Mouse (Mus musculus) cortical plate, adult 2 months (tissue): ENCODE measurements around the gene Olfr372. TPM values are rescaled to one million over a fixed set of nuclear protein-coding genes. Genes with fewer than 3 reads are reported as not detected.
"Not testable (repeated sequence)": the region's sequence is repeated elsewhere in the genome, so short reads cannot be mapped to it uniquely, and the experiment has no call there.

Source experiments
- H3K27ac ChIP-seq: fragments of 200-500 bp; 2 replicates; pipeline ENCODE4 v1.5.1; 2012; ENCODE audit warnings: low read length, control low read depth, inconsistent platforms; ENCODE audit not compliant: insufficient read depth
- H3K4me1 ChIP-seq: fragments of 200-500 bp; 2 replicates; pipeline ENCODE4 v1.6.1; 2011; ENCODE audit warnings: low read length; ENCODE audit not compliant: control insufficient read depth, insufficient read depth
- H3K4me3 ChIP-seq: fragments of 200-500 bp; 2 replicates; pipeline ENCODE4 v1.5.1; 2011; ENCODE audit warnings: mild to moderate bottlenecking, low read length, control low read depth; ENCODE audit not compliant: insufficient read depth
- CTCF ChIP-seq: fragments of 200-500 bp; IDR thresholded peaks from 2 replicates; pipeline ENCODE4 v1.5.1; 2011; ENCODE audit warnings: mild to moderate bottlenecking, control low read depth, low read length; ENCODE audit not compliant: insufficient read depth; ENCODE audit errors: extremely low read depth
- POLR2A ChIP-seq: fragments of 200-500 bp; IDR thresholded peaks from 2 replicates; pipeline ENCODE4 v1.6.1; 2011; ENCODE audit warnings: mild to moderate bottlenecking, low read length, control low read depth; ENCODE audit not compliant: insufficient read depth; ENCODE audit errors: extremely low read depth
- polyA plus RNA-seq: library from polyadenylated mRNA; depleted of rRNA; stranded (reverse); fragments of >200 nt; gene quantifications from 2 replicates; pipeline ENCODE4 v1.2.3, GENCODE M21; 2012

The Olfr372 gene
- polyA plus RNA-seq, 1 experiment, result not detected

DNA sequence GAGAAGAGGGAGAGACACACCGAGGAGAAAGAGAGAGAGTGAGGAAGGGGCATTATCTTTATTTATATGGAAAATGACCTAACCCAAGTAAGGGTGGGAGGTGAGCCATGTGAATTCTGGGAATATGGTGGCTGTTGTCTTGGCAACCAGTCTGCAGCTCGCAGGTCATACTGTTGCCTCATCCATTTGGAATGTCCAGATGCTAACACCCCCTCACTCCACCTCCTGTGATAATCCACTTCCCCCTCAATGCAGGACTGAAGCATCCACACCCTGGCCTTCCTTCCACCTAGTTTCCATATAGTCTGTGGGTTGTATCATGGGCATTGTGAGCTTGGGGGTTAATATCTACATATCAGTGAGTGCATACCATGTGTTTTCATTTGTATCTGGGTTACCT is 21.2 kb upstream of the Olfr372 start:
- Histone ChIP-seq H3K27ac (no peak overlapping the region), H3K4me3 (no peak overlapping the region), H3K4me1 (no peaks in the 10 kb centered on the region)
- no peak for TF ChIP-seq CTCF
- TF ChIP-seq POLR2A, result no peak

DNA sequence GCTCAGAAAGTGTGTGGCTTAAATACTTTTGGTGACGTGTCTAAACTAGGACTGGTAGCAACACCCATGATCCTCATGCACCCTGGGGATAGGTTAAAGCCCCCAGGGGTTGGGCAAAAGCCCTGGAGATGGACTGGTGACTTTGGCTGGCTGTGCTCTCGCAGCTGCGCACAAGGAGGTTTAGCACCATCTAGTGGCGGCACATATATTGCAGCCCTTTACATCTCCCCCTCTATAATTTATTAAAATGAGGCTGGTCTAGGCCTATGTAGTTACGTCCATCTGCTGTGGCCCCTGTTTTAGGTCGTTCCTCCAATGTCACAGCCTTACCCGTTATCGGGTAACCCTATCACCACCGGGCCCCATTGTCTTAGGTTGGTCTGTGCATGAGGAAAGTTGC is 16.1 kb upstream of the Olfr372 start:
- H3K27ac ChIP-seq, H3K4me3 ChIP-seq, H3K4me1 ChIP-seq: not testable (repeated sequence)

DNA sequence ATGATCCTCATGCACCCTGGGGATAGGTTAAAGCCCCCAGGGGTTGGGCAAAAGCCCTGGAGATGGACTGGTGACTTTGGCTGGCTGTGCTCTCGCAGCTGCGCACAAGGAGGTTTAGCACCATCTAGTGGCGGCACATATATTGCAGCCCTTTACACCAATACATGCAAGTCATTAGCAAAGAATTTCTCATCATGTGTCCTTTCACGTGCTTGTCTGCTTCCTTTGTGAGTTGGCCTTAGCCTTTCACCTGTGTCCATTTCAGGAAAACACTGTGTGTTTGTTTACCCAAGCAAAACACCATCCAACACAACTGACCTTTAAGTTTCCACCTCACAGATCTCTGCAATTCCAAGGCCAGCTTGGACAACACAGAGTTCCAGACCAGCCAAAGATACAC is 8.1 kb upstream of the Olfr372 start:
- not testable (repeated sequence) for H3K4me1 ChIP-seq, H3K4me3 ChIP-seq, H3K27ac ChIP-seq

DNA sequence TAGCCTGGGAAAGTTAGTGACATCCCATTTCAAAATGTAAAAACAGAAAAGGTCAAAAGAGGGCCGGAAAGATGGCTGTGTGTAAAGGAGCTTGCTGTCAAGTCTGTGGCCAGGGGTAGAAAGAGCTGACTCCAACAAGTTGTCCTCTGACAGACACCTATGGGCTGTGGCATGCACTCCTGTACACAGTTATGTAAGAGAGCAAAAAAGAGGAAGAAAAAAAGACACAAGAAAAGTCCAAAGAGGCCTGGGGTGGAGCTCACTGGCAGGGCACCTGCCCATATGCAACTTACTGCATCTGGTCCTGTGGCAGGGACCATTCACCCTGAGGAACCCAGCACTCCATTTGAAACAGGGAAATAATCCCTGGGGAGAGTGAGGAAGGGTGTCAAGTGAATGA is 1.5 kb downstream of the Olfr372 start:
- H3K27ac ChIP-seq, result no peak overlapping the region
- TF ChIP-seq CTCF (no peak), POLR2A (no peak)
- no peaks in the 10 kb centered on the region for H3K4me1 ChIP-seq
- H3K4me3 ChIP-seq, result no peak overlapping the region

DNA sequence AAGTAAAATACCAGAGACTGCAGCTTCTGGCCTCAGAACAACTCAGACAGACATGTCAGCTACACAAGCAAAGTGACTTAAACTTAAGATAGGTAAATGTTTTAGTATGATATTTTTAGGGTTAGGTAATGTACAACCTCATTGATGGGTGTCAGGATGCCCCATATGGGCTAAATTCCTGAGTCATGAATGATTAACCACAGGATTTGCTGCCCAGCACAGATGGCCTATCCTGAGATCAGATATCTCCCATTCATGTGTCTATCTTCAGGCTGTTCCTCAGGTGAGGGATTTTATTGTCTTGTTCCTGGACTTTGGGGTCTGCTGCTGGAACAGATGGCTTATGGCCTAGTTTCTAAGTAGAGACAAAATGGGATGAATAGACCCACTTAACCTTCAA is 13.6 kb downstream of the Olfr372 start:
- H3K4me3 ChIP-seq, H3K27ac ChIP-seq, H3K4me1 ChIP-seq: not testable (repeated sequence)

DNA sequence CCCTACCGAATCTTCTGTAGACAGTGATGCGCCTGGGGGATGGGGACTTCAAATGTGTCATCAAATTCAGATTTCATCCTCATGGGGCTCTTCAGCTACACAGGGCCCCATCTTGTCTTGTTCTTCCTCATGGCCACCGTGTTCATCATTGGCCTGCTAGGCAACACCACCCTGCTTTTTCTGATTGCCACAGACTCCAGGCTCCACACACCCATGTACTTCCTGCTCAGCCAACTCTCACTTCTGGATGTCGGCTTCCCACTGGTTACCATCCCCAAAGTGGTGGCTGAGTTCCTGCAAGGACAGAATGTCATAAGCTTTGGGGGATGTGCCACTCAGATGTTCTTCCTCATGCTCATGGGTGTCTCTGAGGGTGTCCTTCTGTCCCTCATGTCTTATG is 16.6 kb downstream of the Olfr372 start:
- not testable (repeated sequence) for H3K27ac ChIP-seq, H3K4me1 ChIP-seq, H3K4me3 ChIP-seq

DNA sequence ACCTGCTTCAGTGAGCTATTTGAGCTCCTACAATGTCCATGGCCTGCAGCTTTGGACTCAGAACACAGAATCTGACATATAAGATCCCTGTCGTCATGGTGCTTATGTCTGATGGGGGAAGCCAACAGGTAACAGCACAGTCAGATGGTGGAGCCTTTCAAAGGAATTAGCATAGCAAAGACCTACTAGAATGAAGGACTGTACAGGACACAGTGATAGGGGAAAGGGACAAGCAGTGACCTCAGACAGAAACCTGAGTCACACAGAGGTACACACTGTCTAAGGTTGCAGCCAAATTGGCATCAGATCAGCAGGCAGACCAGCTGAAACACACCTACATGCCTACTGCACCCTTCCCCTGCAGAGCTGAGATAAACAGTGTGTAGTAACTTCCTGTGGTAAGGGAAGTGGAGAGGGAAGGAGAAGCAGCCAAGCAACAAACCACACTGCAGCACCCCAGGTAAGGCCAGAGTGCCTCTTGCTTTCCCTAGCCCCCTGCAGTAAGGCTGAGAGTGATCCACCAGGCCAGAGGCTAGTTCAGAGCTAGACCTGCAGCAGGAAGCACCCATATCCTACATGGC is 25.9 kb downstream of the Olfr372 start:
- not testable (repeated sequence) for H3K4me3 ChIP-seq, H3K4me1 ChIP-seq, H3K27ac ChIP-seq

DNA sequence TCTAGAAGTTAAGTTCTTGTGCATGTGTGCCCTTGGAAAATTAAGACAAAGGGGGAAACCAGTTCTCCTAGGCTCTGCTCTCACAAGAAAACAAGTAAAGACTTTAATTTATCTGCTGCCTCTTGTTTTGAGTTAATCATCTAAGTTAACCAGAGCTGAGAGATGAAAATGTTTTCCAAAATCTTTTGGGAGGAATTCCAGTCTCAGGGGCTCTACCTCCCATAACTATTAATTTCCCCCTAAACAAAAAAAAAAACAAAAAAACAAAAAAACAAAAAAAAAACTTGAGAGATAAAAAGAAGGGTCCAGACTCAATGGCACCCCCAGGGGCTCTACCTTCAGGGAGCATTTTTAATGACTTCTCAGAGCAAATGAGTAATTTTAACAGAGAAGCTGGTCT is 41.9 kb downstream of the Olfr372 start, which contains the start of gene Olfr373:
Gene Olfr373, plus strand, starts transcription at position 301 of the 400 bp plus-strand sequence.
- not testable (repeated sequence) for H3K27ac ChIP-seq, H3K4me3 ChIP-seq, H3K4me1 ChIP-seq

DNA sequence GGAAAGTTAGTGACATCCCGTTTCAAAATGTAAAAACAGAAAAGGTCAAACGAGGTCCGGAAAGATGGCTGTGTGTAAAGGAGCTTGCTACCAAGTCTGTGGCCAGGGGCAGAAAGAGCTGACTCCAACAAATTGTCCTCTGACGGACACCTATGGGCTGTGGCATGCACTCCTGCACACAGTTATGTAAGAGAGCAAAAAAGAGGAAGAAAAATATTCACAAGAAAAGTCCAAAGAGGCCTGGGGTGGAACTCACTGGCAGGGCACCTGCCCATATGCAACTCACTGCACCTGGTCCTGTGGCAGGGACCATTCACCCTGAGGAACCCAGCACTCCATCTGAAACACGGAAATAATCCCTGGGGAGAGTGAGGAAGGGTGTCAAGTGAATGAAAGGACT is 43.7 kb downstream of the Olfr372 start:
- H3K27ac ChIP-seq, result no peak overlapping the region
- TF ChIP-seq CTCF (no peak), POLR2A (no peak)
- H3K4me3 ChIP-seq, result no peak overlapping the region
- H3K4me1 ChIP-seq, result no peaks in the 10 kb centered on the region

DNA sequence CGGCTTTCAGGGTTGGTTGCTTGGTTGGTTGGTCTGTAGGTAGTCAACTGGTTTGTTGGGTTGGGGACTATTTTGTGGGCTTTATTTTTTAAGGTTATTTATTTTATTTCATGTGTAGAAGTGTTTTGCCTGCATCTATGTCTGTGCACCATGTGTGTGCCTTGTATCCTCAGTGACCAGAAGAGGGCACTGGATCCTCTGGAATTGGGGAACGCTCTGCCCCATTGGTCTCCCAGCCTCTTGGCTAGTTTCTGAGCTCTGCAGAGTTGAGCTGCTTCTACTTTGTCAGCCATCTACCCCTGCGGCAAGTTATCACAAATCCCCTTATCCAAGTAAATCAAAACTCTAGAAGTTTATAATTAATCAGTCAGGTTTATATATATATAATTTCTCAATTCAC is 46.6 kb downstream of the Olfr372 start:
- H3K4me3 ChIP-seq, H3K4me1 ChIP-seq, H3K27ac ChIP-seq: not testable (repeated sequence)

DNA sequence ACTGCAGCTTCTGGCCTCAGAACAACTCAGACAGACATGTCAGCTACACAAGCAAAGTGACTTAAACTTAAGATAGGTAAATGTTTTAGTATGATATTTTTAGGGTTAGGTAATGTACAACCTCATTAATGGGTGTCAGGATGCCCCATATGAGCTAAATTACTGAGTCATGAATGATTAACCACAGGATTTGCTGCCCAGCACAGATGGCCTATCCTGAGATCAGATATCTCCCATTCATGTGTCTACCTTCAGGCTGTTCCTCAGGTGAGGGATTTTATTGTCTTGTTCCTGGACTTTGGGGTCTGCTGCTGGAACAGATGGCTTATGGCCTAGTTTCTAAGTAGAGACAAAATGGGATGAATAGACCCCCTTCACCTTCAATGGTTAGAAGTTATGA is 55.7 kb downstream of the Olfr372 start:
- H3K4me3 ChIP-seq, H3K4me1 ChIP-seq, H3K27ac ChIP-seq: not testable (repeated sequence)

DNA sequence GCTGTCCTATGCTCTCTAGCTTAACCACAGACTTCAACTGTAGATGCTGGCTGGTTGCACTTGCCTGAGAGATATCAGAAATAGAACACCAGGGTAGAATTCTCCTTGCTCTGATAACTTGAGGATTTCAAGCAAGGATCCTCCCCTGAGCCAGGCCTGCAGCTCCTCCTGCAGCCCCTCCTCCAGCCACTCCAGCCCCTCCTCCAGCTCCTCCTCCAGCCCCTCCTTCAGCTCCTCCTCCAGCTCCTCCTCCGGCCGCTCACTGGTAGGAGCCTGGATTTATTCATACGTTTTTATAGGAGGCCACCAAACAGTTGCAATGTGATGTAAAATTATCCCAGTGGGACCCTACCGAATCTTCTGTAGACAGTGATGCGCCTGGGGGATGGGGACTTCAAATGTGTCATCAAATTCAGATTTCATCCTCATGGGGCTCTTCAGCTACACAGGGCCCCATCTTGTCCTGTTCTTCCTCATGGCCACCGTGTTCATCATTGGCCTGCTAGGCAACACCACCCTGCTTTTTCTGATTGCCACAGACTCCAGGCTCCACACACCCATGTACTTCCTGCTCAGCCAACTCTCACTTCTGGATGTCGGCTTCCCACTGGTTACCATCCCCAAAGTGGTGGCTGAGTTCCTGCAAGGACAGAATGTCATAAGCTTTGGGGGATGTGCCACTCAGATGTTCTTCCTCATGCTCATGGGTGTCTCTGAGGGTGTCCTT is 58.5 kb downstream of the Olfr372 start:
- not testable (repeated sequence) for H3K4me1 ChIP-seq, H3K27ac ChIP-seq, H3K4me3 ChIP-seq
